Mouse (Mus musculus): ENCODE data around the gene Vash2.

The Vash2 gene

DNA sequence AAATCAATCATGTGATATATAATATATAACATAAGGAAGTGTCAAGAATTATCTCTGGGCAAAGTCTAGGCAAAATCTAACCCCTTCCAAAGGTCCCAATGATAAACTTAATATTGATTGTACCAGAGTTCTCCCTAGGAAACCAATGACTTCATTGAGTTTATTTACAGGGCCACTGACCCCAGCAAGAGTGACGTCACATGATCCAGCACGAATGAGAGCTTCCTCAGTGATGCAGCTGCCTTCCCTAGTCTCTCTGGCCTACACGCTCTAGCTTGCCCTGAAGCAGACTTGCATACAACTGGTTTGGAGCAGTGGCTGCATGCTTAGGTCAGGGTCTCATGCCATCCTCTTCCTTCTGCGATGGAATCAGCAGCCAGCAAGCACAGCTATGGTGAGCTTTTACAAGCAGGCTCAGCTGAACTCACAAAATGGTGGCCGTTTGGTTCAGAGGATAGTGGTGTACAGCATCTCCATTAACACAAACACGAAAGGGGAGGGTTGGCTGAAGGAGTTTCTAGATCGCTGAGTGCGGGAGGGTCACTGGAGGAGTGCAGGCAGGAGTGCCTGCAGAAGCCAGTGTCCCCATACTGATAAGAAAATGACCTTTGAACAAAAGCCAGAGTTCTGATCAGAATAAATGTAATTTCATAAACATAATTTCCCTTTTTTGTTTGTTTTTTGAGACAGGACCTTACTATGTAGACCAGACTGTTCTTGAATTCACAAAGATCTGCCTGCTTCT is 59.2 kb downstream of the Vash2 start:
- DNase-seq, result no peak

- DNase-seq, result no peak
Observed at GRCm38 (mm10) chr1:190918938-190919337, 60.2 kb downstream of the Vash2 start.

GRCm38 (mm10) chr1:190912623-190913022 is 66.5 kb downstream of the Vash2 start:
- DNase-seq, result no peak

DNA sequence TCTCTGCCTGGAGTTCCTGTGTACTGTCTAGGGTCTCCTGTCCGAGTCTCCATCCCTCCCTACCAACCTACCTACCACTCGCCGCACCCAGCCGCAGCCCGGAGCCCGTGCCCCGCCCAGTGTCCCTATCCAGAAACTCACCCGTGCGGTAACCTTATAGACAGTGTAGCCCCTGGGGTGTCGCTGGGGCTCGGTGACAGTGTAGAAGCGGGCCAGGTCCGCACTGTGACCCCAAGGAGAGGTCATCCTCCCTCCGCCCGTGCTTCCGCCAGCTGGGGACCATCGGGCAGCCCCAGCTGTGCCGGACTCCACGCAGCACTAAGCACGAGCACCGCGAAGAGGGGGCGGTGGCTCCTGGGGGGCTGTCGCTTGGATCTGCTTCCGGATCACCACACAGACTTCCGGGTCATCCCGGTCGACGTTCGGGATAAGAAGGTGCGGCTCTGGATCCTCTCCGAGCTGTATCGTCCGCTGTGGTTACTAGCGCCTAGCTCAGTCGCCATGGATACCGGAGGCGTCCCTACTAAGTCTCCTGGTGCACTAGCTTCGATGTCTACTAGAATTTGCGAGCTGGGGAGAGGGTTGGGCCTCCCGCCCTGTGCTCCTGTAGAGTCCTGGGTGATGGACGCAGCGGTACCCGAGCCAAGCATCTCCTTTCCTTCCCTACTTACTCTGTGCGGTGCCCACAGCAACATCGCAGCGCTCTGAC is 67.5 kb downstream of the Vash2 start, which contains the start of gene Rps6kc1:
Rps6kc1 (minus strand) TSS at position 356 of the 709 bp plus-strand sequence.
- peak; percentile 72 for DNase-seq

DNA sequence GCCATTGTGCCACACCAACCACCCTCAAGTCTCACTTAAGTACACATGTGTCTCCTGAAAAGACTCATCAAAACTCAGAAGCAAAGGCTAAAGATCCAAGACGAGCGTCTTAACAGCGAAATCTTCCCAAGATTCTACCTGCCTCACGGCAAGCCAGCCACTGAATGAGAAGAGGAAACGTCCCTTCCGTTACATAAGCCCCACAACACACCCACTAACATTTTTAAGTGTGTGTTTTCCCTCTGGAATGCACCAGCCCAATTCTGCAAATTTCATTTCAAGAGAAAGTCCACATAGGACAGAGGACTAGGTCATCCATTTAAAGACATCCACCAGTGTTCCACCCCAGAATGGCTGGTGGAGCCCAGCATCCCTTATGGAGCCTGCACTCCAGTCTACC is 68.3 kb downstream of the Vash2 start:
- DNase-seq, result no peak

DNA sequence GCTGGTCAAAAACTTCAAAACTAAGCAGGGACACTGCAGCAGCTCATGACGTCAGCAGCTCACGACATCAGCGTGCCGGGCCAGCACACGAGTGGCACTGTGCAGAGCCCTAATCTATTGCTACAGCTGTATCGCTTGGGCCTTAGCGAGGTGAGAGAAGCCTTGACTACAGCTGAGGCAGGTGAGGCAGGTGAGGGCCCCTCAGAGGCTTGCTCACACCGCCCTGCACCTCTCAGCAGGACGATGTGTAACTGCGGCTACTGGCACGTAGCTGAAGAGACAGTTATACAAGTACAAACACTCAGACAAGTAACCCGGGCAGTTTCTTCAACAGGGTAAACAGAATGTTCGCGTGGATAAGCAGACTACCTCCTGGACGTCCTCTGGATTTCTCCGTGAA is 74.4 kb downstream of the Vash2 start:
- no peak for DNase-seq

DNA sequence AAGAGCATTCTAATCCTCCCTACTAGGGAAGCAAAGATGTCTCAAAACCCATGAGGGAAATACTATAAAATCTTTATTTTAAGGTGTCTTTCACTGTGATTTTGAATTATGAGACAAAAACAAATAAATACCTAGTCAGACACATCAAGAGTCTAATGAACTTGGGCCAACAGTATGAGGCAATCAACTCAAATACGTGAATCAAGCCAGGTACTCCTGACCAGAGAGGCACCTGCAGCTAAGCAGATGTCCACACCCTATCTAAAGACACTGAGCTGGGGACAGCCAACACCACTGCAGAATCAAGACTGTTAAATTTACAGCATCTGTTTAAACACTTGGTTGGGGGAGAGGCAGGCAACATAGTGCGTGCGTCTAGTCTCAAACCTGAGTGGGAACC is 75.0 kb downstream of the Vash2 start:
- no peak for DNase-seq

DNA sequence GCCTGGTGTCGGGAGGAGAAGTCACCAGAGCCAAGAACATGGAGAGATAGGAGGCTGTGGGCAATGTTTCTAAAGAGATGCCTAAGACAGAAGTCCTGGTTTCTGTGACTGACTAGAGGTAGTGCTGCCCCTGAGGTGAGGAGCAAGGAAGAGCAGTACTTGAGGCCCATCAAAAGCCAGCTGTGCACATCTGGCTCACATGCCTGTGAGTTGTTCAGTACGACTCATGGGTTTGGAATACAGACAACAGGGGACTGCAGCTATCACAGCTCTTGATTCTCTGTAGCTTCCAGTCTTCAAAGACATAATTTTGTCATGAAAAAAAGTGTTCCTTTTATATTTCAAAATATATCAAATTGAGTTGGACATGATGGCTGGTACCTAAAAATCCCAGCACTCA is 78.0 kb downstream of the Vash2 start:
- no peak for DNase-seq

DNA sequence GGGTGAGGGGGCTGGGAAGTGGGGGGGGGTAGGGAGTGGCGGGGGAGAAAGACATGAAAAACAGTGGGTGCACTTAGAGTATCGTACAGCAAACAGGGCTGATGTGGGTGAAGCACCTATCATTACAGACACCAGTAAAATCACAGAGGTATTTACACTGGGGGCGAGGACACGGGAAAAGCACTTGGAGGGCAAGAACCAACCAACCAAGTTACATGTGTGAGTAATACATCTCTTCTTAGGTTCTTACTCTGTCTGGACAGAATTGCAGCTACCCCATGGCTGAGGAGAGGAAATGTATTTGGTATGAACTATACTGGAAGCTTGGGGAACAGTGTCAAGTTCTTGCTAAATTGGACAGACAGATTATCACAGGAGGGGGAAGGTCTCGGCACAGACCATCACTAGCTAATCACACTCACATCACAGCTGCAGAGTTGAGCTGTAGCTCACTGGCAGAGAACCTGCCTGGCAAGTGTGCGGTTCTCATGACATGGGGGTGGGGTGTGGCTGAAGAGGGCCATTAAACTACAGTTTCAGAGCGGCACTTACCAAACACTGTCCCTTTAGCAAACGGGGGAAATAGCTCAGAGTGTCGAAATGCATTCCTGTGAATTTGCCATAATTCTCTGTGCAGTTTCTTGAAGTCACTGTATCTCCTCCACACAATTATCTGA is 80.1 kb downstream of the Vash2 start:
- DNase-seq, result no peak

- DNase-seq, result no peak
Observed at GRCm38 (mm10) chr1:190898186-190898585, 80.9 kb downstream of the Vash2 start.
